Mouse (Mus musculus) liver, adult 2 months (tissue): ENCODE results near the gene Eif2ak3. TPM values are rescaled to one million over a fixed set of nuclear protein-coding genes. Genes with fewer than 3 reads are reported as not detected.
A peak's percentile ranks its signal among the peaks of the same experiment; 100 is the strongest.

Source experiments
- DNase-seq: peaks from one replicate; pipeline ENCODE4 v3.0.0-alpha.2; 2011; ENCODE audit warnings: low read depth, low spot score; ENCODE audit errors: extremely low read depth
- H3K27ac ChIP-seq: fragments of 200-500 bp; replicated peaks from 2 replicates; pipeline ENCODE4 v1.5.1; 2012; ENCODE audit warnings: low read depth, mild to moderate bottlenecking, control low read depth, inconsistent platforms, low read length; ENCODE audit not compliant: insufficient read depth
- H3K27me3 ChIP-seq: fragments of 200-500 bp; 2 replicates; pipeline ENCODE4 v1.6.1; 2012; ENCODE audit warnings: mild to moderate bottlenecking, moderate library complexity, low read length, inconsistent platforms; ENCODE audit not compliant: control insufficient read depth, insufficient read depth
- H3K36me3 ChIP-seq: fragments of 200-500 bp; 2 replicates; pipeline ENCODE4 v1.6.1; 2012; ENCODE audit warnings: low read length, inconsistent platforms; ENCODE audit not compliant: control insufficient read depth, insufficient read depth
- H3K4me1 ChIP-seq: fragments of 200-500 bp; 2 replicates; pipeline ENCODE4 v1.6.1; 2011; ENCODE audit warnings: low read length; ENCODE audit not compliant: control insufficient read depth, insufficient read depth
- H3K4me3 ChIP-seq: fragments of 200-500 bp; 2 replicates; pipeline ENCODE4 v1.5.1; 2011; ENCODE audit warnings: low read depth, mild to moderate bottlenecking, control low read depth, low read length, moderate library complexity; ENCODE audit not compliant: insufficient read depth
- H3K79me2 ChIP-seq: fragments of 200-500 bp; 2 replicates; pipeline ENCODE4 v1.6.1; 2012; ENCODE audit warnings: inconsistent platforms, mild to moderate bottlenecking, low read length, moderate library complexity; ENCODE audit not compliant: control insufficient read depth, insufficient read depth
- H3K9ac ChIP-seq: fragments of 200-500 bp; 2 replicates; pipeline ENCODE4 v1.6.1; 2012; ENCODE audit warnings: low read depth, mild to moderate bottlenecking, control low read depth, inconsistent platforms, low read length
- CTCF ChIP-seq: fragments of 200-500 bp; IDR thresholded peaks from 2 replicates; pipeline ENCODE4 v1.5.1; 2011; ENCODE audit warnings: low read depth, low read length, control low read depth
- POLR2A ChIP-seq: fragments of 200-500 bp; IDR thresholded peaks from 2 replicates; pipeline ENCODE4 v1.6.1; 2011; ENCODE audit warnings: low read length, control low read depth; ENCODE audit not compliant: insufficient read depth; ENCODE audit errors: extremely low read depth
- WGBS: fragments of 180-500 bp; shearing (Covaris S2); methylation state at CpG from one replicate; pipeline ENCODE4 v1.1.7; 2018; 5-methylcytosine and 5-hydroxymethylcytosine counted together
- polyA plus RNA-seq: library from polyadenylated mRNA; depleted of rRNA; stranded (reverse); fragments of >200 nt; gene quantifications from 2 replicates; pipeline ENCODE4 v1.2.3, GENCODE M21; 2012
- total RNA-seq: library from RNA; depleted of rRNA; stranded (reverse); fragments of >200 nt; gene quantifications from 2 replicates; pipeline ENCODE4 v1.2.3, GENCODE M21; 2014

Gene Eif2ak3
- total and polyA plus RNA-seq, 2 experiments = 7.1 to 7.9 TPM

- peaks cover 3% of the 10 kb centered on the region for H3K4me1 ChIP-seq
- no peak overlapping the region for H3K4me3 ChIP-seq
- no peaks in the 10 kb centered on the region for H3K36me3 ChIP-seq
- peak; percentile 54 for DNase-seq
- no peak overlapping the region for H3K27ac ChIP-seq
- no peaks in the 10 kb centered on the region for H3K27me3 ChIP-seq
- peak overlapping the region; percentile 62; the same call in 1 of the 2 replicates for H3K9ac ChIP-seq
- H3K79me2 ChIP-seq = no peaks in the 10 kb centered on the region
- TF ChIP-seq CTCF (no peak), POLR2A (no peak)
- WGBS = 21% methylated on average over 13 of the region's 13 CpGs
These were observed 38.3 kb upstream of the Eif2ak3 start for GRCm38 (mm10) chr6:70805820-70806513.

DNA sequence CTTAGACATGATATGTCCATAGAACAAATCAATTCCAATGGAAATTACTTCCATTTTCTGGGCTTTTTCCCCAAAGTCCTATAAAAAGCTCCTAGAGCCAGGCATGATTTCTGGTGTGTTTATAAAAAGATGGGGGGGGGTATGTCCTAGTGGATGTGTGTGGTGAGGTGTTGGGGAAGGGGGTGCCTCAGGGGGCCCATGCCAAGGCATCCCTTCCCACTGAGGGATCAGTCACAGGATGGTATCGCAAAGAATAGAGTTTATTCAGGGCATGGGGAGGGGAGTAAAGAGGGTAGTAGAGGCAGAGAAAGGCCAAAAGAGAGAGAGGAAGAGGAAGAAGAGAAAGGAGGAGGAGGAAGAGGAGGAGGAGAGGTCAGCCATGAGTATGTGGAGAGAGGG lies 37.8 kb upstream of the Eif2ak3 start:
- WGBS = 72% methylated on average over 1 of the region's 1 CpGs
- Histone ChIP-seq H3K79me2 (no peaks in the 10 kb centered on the region), H3K27me3 (no peaks in the 10 kb centered on the region), H3K27ac (no peak overlapping the region), H3K36me3 (no peaks in the 10 kb centered on the region), H3K9ac (no peak overlapping the region), H3K4me1 (peaks cover 3% of the 10 kb centered on the region), H3K4me3 (no peak overlapping the region)
- DNase-seq = no peak
- no peak for TF ChIP-seq CTCF
- no peak for TF ChIP-seq POLR2A

DNA sequence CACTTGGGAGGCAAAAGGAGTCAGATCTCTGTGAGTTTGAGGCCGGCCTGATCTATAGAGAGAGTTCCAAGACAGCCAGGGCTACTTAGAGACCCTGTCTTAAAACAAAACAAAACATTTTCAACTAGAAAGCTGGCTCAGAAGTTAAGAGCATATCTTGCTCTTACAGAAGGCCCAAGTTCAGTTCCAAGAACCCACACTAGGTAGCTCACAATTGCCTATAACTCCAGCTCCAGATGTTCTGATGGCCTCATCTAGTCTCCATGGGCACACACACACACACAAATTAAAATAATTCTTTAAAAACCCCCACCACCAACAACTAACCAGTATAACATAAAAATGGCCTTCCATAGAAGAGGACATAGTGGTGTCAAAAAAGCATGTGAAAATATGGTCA lies 33.8 kb upstream of the Eif2ak3 start:
- Histone ChIP-seq H3K27me3 (no peaks in the 10 kb centered on the region), H3K4me3 (no peak overlapping the region), H3K36me3 (no peaks in the 10 kb centered on the region), H3K27ac (no peak overlapping the region), H3K79me2 (no peaks in the 10 kb centered on the region), H3K4me1 (peaks cover 8% of the 10 kb centered on the region), H3K9ac (no peak overlapping the region)
- TF ChIP-seq POLR2A = no peak
- no peak for DNase-seq
- WGBS = 100% methylated on average over 1 of the region's 1 CpGs

- peak; percentile 39 for DNase-seq
- Histone ChIP-seq H3K4me3 (no peak overlapping the region), H3K27ac (no peak overlapping the region), H3K4me1 (peaks cover 5% of the 10 kb centered on the region), H3K36me3 (no peaks in the 10 kb centered on the region), H3K79me2 (no peaks in the 10 kb centered on the region), H3K27me3 (no peaks in the 10 kb centered on the region), H3K9ac (no peak overlapping the region)
- TF ChIP-seq POLR2A (no peak), CTCF (peak; percentile 89)
- WGBS = 24% methylated on average over 6 of the region's 6 CpGs
These were observed 32.5 kb upstream of the Eif2ak3 start for GRCm38 (mm10) chr6:70811557-70812525.

DNA sequence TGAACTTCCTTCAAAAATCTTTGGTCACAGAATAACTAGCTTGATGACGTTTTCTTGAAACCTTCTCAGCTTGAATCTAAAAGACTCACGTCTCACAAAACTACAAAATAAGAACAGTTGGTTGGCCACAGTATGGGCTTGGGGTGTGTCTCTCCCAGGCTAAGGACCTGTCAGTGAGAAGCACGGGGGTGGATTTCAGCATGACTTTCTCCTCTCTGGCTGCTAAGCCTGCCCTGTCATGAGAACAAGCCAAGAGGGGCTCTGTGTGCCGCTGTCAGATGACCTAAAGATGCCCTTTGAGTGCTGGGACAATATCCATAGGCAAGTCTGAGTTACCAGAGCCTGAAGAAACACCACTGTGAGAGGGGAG lies 31.8 kb upstream of the Eif2ak3 start:
- peaks cover 5% of the 10 kb centered on the region for H3K4me1 ChIP-seq
- DNase-seq = no peak
- 50% methylated on average over 4 of the region's 4 CpGs for WGBS

More for the DNA sequence above, 31.8 kb upstream of the Eif2ak3 start:
- TF ChIP-seq CTCF (no peak), POLR2A (no peak)
- H3K36me3 ChIP-seq = no peaks in the 10 kb centered on the region
- H3K9ac ChIP-seq = no peak overlapping the region
- H3K4me3 ChIP-seq = no peak overlapping the region
- no peaks in the 10 kb centered on the region for H3K27me3 ChIP-seq
- H3K27ac ChIP-seq = no peak overlapping the region
- H3K79me2 ChIP-seq = no peaks in the 10 kb centered on the region
